Mouse (Mus musculus): ENCODE data around the gene Dnah2.
"Not testable (repeated sequence)": the region's sequence is repeated elsewhere in the genome, so short reads cannot be mapped to it uniquely, and the experiment has no call there.

Gene Dnah2

GRCm38 (mm10) chr11:69560896-69561854, 12.3 kb upstream of the Dnah2 start:
- DNase-seq, result no peak

- DNase-seq, result no peak
Measured at GRCm38 (mm10) chr11:69559851-69560765, 11.2 kb upstream of the Dnah2 start, which contains the start of gene Efnb3. TSS of gene Efnb3 (minus strand) at chr11:69560205.

GRCm38 (mm10) chr11:69559183-69559582, 10.3 kb upstream of the Dnah2 start:
- DNase-seq, result no peak

- DNase-seq, result no peak
Measured at GRCm38 (mm10) chr11:69558756-69559155, 9.8 kb upstream of the Dnah2 start.

GRCm38 (mm10) chr11:69557381-69557958, 8.6 kb upstream of the Dnah2 start:
- DNase-seq, result no peak

GRCm38 (mm10) chr11:69554539-69555140, 5.7 kb upstream of the Dnah2 start:
- DNase-seq, result no peak

GRCm38 (mm10) chr11:69553341-69553721, 4.4 kb upstream of the Dnah2 start:
- no peak for DNase-seq

GRCm38 (mm10) chr11:69552622-69553340, 3.9 kb upstream of the Dnah2 start:
- no peak for DNase-seq

GRCm38 (mm10) chr11:69551310-69551709, 2.4 kb upstream of the Dnah2 start:
- no peak for DNase-seq

- DNase-seq, result peak in 1 of 2 experiments; percentile 39
Measured at GRCm38 (mm10) chr11:69547071-69547470, 1.8 kb downstream of the Dnah2 start.

GRCm38 (mm10) chr11:69546423-69547053, 2.4 kb downstream of the Dnah2 start:
- DNase-seq, result peak; percentile 27 to 69

- DNase-seq, result no peak
Measured at GRCm38 (mm10) chr11:69545957-69546356, 3.0 kb downstream of the Dnah2 start.

- no peak for DNase-seq
Measured at GRCm38 (mm10) chr11:69543598-69543997, 5.3 kb downstream of the Dnah2 start.

- not testable (repeated sequence) for DNase-seq
Measured at GRCm38 (mm10) chr11:69541741-69542140, 7.2 kb downstream of the Dnah2 start.

GRCm38 (mm10) chr11:69540700-69541099, 8.2 kb downstream of the Dnah2 start:
- DNase-seq, result no peak

- DNase-seq, result no peak
Measured at GRCm38 (mm10) chr11:69534990-69535389, 13.9 kb downstream of the Dnah2 start.

- DNase-seq, result no peak
Measured at GRCm38 (mm10) chr11:69532480-69533150, 16.3 kb downstream of the Dnah2 start.

- not testable (repeated sequence) for DNase-seq
Measured at GRCm38 (mm10) chr11:69530755-69531154, 18.2 kb downstream of the Dnah2 start.

- DNase-seq, result not testable (repeated sequence)
Measured at GRCm38 (mm10) chr11:69530281-69530680, 18.6 kb downstream of the Dnah2 start.

- no peak for DNase-seq
Measured at GRCm38 (mm10) chr11:69528031-69528390, 20.9 kb downstream of the Dnah2 start.

Measured in spleen, adult 18-20 months (tissue).